Mouse (Mus musculus): ENCODE data around the gene Fbxo11.
"Not testable (repeated sequence)": the region's sequence is repeated elsewhere in the genome, so short reads cannot be mapped to it uniquely, and the experiment has no call there.

Gene Fbxo11

GRCm38 (mm10) chr17:88014456-88014855 is 50.6 kb downstream of the Fbxo11 start:
- no peak for DNase-seq (ENCODE audit: low spot score)

- DNase-seq (ENCODE audit: low spot score), result no peak
These were observed 58.1 kb downstream of the Fbxo11 start for GRCm38 (mm10) chr17:88006956-88007355.

- DNase-seq (ENCODE audit: low spot score), result no peak
These were observed 60.2 kb downstream of the Fbxo11 start for GRCm38 (mm10) chr17:88004892-88005291.

GRCm38 (mm10) chr17:87997808-87998207 is 67.3 kb downstream of the Fbxo11 start:
- no peak for DNase-seq (ENCODE audit: low spot score)

- no peak for DNase-seq (ENCODE audit: low spot score)
These were observed 71.8 kb downstream of the Fbxo11 start for GRCm38 (mm10) chr17:87993338-87993737.

- no peak for DNase-seq (ENCODE audit: low spot score)
These were observed 72.9 kb downstream of the Fbxo11 start for GRCm38 (mm10) chr17:87992154-87992553.

- DNase-seq (ENCODE audit: low spot score), result no peak
These were observed 77.6 kb downstream of the Fbxo11 start for GRCm38 (mm10) chr17:87987507-87987906.

GRCm38 (mm10) chr17:87985916-87986315 is 79.2 kb downstream of the Fbxo11 start:
- DNase-seq (ENCODE audit: low spot score), result no peak

GRCm38 (mm10) chr17:87984440-87985214 is 80.5 kb downstream of the Fbxo11 start:
- no peak for DNase-seq (ENCODE audit: low spot score)

GRCm38 (mm10) chr17:87983313-87983712 is 81.8 kb downstream of the Fbxo11 start:
- DNase-seq (ENCODE audit: low spot score), result no peak

- DNase-seq (ENCODE audit: low spot score), result no peak
These were observed 83.0 kb downstream of the Fbxo11 start for GRCm38 (mm10) chr17:87982112-87982511.

- not testable (repeated sequence) for DNase-seq (ENCODE audit: low spot score)
These were observed 85.4 kb downstream of the Fbxo11 start for GRCm38 (mm10) chr17:87979696-87980095.

- not testable (repeated sequence) for DNase-seq (ENCODE audit: low spot score)
These were observed 88.2 kb downstream of the Fbxo11 start for GRCm38 (mm10) chr17:87976927-87977326.

GRCm38 (mm10) chr17:87976154-87976806 is 88.8 kb downstream of the Fbxo11 start:
- DNase-seq (ENCODE audit: low spot score), result no peak

GRCm38 (mm10) chr17:87975229-87975853 is 89.8 kb downstream of the Fbxo11 start:
- DNase-seq (ENCODE audit: low spot score), result peak; percentile 49

- DNase-seq (ENCODE audit: low spot score), result peak; percentile 72
These were observed 90.4 kb downstream of the Fbxo11 start, which contains the start of gene Msh6 for GRCm38 (mm10) chr17:87974629-87975228. Msh6 (plus strand) TSS chr17:87975062.

- no peak for DNase-seq (ENCODE audit: low spot score)
These were observed 91.6 kb downstream of the Fbxo11 start for GRCm38 (mm10) chr17:87973261-87974167.

GRCm38 (mm10) chr17:87972856-87973255 is 92.2 kb downstream of the Fbxo11 start:
- DNase-seq (ENCODE audit: low spot score), result no peak

- not testable (repeated sequence) for DNase-seq (ENCODE audit: low spot score)
These were observed 93.1 kb downstream of the Fbxo11 start for GRCm38 (mm10) chr17:87971696-87972591.

- DNase-seq (ENCODE audit: low spot score), result not testable (repeated sequence)
These were observed 96.6 kb downstream of the Fbxo11 start for GRCm38 (mm10) chr17:87968483-87968926.
